Mouse (Mus musculus) brain, embryonic 14.5 days (tissue): ENCODE results near the gene Cdca4.

ENCODE experiments used
- CTCF ChIP-seq: fragments of 200-500 bp; IDR thresholded peaks from 2 replicates; pipeline ENCODE4 v1.5.1; 2012; ENCODE audit warnings: inconsistent platforms, mild to moderate bottlenecking, moderate library complexity, borderline replicate concordance; ENCODE audit not compliant: insufficient read depth, insufficient read length; ENCODE audit errors: extremely low read depth
- POLR2A ChIP-seq: fragments of 200-500 bp; IDR thresholded peaks from 2 replicates; pipeline ENCODE4 v1.6.1; 2012; ENCODE audit warnings: mild to moderate bottlenecking, inconsistent platforms, borderline replicate concordance; ENCODE audit not compliant: poor library complexity, insufficient read depth, insufficient read length, severe bottlenecking; ENCODE audit errors: extremely low read depth

DNA sequence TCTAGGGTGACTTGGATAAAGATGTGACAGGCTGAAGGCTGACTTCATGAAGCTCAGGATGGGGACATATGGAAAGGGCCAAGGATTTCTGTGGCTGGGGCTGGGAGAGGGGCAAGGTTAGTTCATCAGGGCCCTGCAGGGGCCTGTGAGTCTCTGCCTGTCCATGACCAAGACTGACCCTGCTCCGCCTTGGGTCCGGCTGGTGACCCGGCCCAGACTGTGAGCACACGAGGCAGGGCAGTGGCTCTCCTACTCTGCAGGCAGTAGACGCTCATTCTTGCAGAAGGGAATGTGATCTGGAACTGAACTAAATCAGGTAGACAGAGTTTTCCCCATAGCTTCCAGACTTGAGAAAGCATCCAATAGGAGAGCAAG is 21.0 kb downstream of the Cdca4 start:
- TF ChIP-seq POLR2A (no peak), CTCF (no peak)
